In the genomic region with DNA sequence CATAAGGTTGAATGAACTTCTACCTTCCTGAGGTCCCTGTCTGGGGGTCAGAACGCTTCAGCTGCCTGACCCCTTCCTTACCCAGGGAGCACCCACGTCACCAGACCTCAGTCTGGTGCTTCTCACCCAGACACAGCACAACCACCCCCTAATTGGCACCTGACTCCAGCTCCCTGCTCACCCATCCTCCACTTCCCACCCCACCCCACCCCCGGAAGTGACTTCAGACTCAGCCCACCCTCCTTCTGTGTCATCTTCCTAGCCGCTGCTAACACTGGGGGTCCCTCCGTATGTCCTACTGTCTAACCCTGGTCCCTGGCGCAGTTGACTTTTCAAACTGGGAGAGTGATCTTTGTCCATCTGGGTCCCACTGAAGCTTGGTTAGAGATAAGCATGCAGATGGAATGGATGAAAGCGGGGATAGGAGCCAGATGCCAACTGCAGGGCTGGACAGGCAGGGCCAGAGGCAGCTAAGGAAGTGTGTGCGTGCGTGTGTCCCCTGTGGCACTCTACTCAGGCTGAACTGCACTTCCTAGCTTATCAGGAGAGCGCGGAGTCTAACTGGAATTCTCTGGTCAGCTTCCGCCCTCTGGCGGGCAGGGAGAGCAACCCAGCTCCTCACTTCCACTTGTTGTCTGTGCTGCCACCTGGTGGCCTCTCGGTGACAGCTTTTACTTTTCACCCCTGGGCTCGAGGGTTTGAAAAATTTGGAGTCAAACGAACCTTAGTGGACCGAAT, we compare ENCODE assay signal across 8 mouse cellular contexts. TPM values are rescaled to one million over a fixed set of nuclear protein-coding genes. Genes with fewer than 3 reads are reported as not detected.
DNase-seq lines count a peak whose midpoint lies in the region; ATAC-seq lines count a peak whose summit lies in the region.

No protein-coding gene starts in this region.

- DNase-seq in NIH3T3 (ENCODE audit: low read depth): peak; percentile 98
- DNase-seq in cerebellum, adult 9-11 months: peak; percentile 85
- DNase-seq in frontal cortex, adult 2 months (ENCODE audit: extremely low spot score in 1 of 2, low spot score in 1 of 2): peak; percentile 81 to 95
- peak; percentile 96 for DNase-seq in hindbrain, embryonic 11.5 days (ENCODE audit: low spot score)
- peak; percentile 90 for DNase-seq in layer of hippocampus, adult 9-11 months
- peak; percentile 53 for DNase-seq in ovary, postnatal 10 days (ENCODE audit: low spot score)
- DNase-seq in thymus, postnatal 0 days (ENCODE audit: low spot score): peak; percentile 92

- no peaks in the 10 kb centered on the region for H3K27me3 ChIP-seq in hindbrain, embryonic 11.5 days (ENCODE audit: control insufficient read depth, insufficient read depth, low read length)
- H3K27me3 ChIP-seq in lung, embryonic 16.5 days (ENCODE audit: control insufficient read depth, insufficient read depth, low read depth, low read length): no peaks in the 10 kb centered on the region

- H3K9ac ChIP-seq in hindbrain, embryonic 11.5 days (ENCODE audit: low read depth, low read length): peak overlapping the region; percentile 50; the same call in 1 of the 2 replicates
- peak overlapping the region; percentile 53 for H3K9ac ChIP-seq in lung, embryonic 16.5 days (ENCODE audit: low read length)

- 19% methylated on average over 17 of the region's 17 CpGs for WGBS in hindbrain, embryonic 11.5 days
- WGBS in lung, embryonic 16.5 days: 11% methylated on average over 17 of the region's 17 CpGs

- H3K27ac ChIP-seq in hindbrain, embryonic 11.5 days (ENCODE audit: low read depth, low read length): no peak overlapping the region
- H3K27ac ChIP-seq in lung, embryonic 16.5 days (ENCODE audit: low read length): no peak overlapping the region

- no peaks in the 10 kb centered on the region for H3K9me3 ChIP-seq in hindbrain, embryonic 11.5 days (ENCODE audit: control insufficient read depth, low read length)
- H3K9me3 ChIP-seq in lung, embryonic 16.5 days (ENCODE audit: control insufficient read depth, low read length): no peaks in the 10 kb centered on the region

- peak overlapping the region; percentile 35 for H3K4me2 ChIP-seq in hindbrain, embryonic 11.5 days (replicated peaks; ENCODE audit: low read depth, low read length)
- peak overlapping the region; percentile 46 for H3K4me2 ChIP-seq in lung, embryonic 16.5 days (ENCODE audit: low read depth, low read length)

- ATAC-seq in hindbrain, embryonic 11.5 days (ENCODE audit: low FRiP score): peak; percentile 83
- peak; percentile 90 for ATAC-seq in lung, embryonic 16.5 days (ENCODE audit: low read depth)

- H3K4me1 ChIP-seq in hindbrain, embryonic 11.5 days (replicated peaks; ENCODE audit: control insufficient read depth, insufficient read depth, low read length): no peaks in the 10 kb centered on the region; the same call in 1 of the 2 replicates
- H3K4me1 ChIP-seq in lung, embryonic 16.5 days (replicated peaks; ENCODE audit: control insufficient read depth, insufficient read depth, low read length): 0 out of 2 replicates have a peak, but pooled peaks cover 3% of the 10 kb centered on the region

- H3K36me3 ChIP-seq in hindbrain, embryonic 11.5 days (ENCODE audit: control insufficient read depth, insufficient read depth, low read length): no peaks in the 10 kb centered on the region
- no peaks in the 10 kb centered on the region for H3K36me3 ChIP-seq in lung, embryonic 16.5 days (ENCODE audit: control insufficient read depth, insufficient read depth, low read length)

- H3K4me3 ChIP-seq in hindbrain, embryonic 11.5 days (ENCODE audit: low read depth, low read length): no peak overlapping the region
- H3K4me3 ChIP-seq in lung, embryonic 16.5 days (ENCODE audit: low read length): peak overlapping the region; percentile 24; the same call in 1 of the 2 replicates

RNA-seq across cellular contexts. Expression of gene Dhcr24, which starts 31.3 kb away (rescaled TPM):
- 70.4 and 77.0 TPM in 2 replicates for polyA plus RNA-seq in frontal cortex, adult 2 months (2012; rRNA removed)
- polyA plus RNA-seq in hindbrain, embryonic 11.5 days (2014; fragmentation: Nextera tagmentation; extraction: Ambion mirVana): 29.6 and 34.9 TPM in 2 replicates
- 2.0 and 2.9 TPM in 2 replicates for polyA plus RNA-seq in lung, embryonic 16.5 days (2015; fragmentation: Nextera tagmentation; extraction: Ambion mirVana)
- polyA plus RNA-seq in thymus, postnatal 0 days (2015; fragmentation: Nextera tagmentation; extraction: Ambion mirVana): 7.2 and 7.8 TPM in 2 replicates

RNA-seq across cellular contexts. Expression of gene Bsnd, which starts 37.5 kb away (rescaled TPM):
- polyA plus RNA-seq in frontal cortex, adult 2 months (2012; rRNA removed): not detected in 2 replicates
- not detected in 2 replicates for polyA plus RNA-seq in hindbrain, embryonic 11.5 days (2014; fragmentation: Nextera tagmentation; extraction: Ambion mirVana)
- polyA plus RNA-seq in lung, embryonic 16.5 days (2015; fragmentation: Nextera tagmentation; extraction: Ambion mirVana): not detected in 2 replicates
- polyA plus RNA-seq in thymus, postnatal 0 days (2015; fragmentation: Nextera tagmentation; extraction: Ambion mirVana): 0.08 and 0.16 TPM in 2 replicates
